ENCODE assay signal across 8 mouse cellular contexts in genomic region chr5:144963817-144964261, GRCm38 (mm10). TPM values are rescaled to one million over a fixed set of nuclear protein-coding genes. Genes with fewer than 3 reads are reported as not detected.
DNase-seq lines count a peak whose midpoint lies in the region; ATAC-seq and TF ChIP-seq lines count a peak whose summit lies in the region.

No protein-coding gene starts in this region.

- peak overlapping the region; percentile 1 to 25; a peak in 3 of 4 replicates for H3K4me3 ChIP-seq in ES-E14 (ENCODE audit: insufficient read depth in 1 of 2, low read depth in 1 of 2, low read length in 2 of 2, poor library complexity in 1 of 2, severe bottlenecking in 1 of 2)
- H3K4me3 ChIP-seq in brown adipose tissue, adult 24 weeks (ENCODE audit: insufficient read depth, low read depth, low read length) = peak overlapping the region; percentile 15
- H3K4me3 ChIP-seq in forebrain, postnatal 0 days (ENCODE audit: low read depth, low read length) = peak overlapping the region; percentile 20
- peak overlapping the region; percentile 33; the same call in 1 of the 2 replicates for H3K4me3 ChIP-seq in layer of hippocampus, adult 2 months
- H3K4me3 ChIP-seq in lung, embryonic 15.5 days = peak overlapping the region; percentile 79
- H3K4me3 ChIP-seq in neural tube, embryonic 15.5 days (replicated peaks) = peak overlapping the region; percentile 95

- no peaks in the 10 kb centered on the region for H3K36me3 ChIP-seq in ES-E14 (ENCODE audit: control insufficient read depth, insufficient read depth, low read length, poor library complexity, severe bottlenecking)
- H3K36me3 ChIP-seq in forebrain, postnatal 0 days (ENCODE audit: insufficient read depth) = no peaks in the 10 kb centered on the region
- no peaks in the 10 kb centered on the region for H3K36me3 ChIP-seq in lung, embryonic 15.5 days
- H3K36me3 ChIP-seq in neural tube, embryonic 15.5 days = no peaks in the 10 kb centered on the region

- H3K4me2 ChIP-seq in forebrain, postnatal 0 days (ENCODE audit: low read depth) = peak overlapping the region; percentile 73
- peak overlapping the region; percentile 74 for H3K4me2 ChIP-seq in lung, embryonic 15.5 days
- H3K4me2 ChIP-seq in neural tube, embryonic 15.5 days = peak overlapping the region; percentile 71

- DNase-seq in ES-E14 (ENCODE audit: low read depth, low spot score) = peak; percentile 89
- peak; percentile 55 for DNase-seq in forebrain, postnatal 0 days
- peak; percentile 75 for DNase-seq in heart, postnatal 4 days
- peak; percentile 51 to 73 for DNase-seq in layer of hippocampus, adult 2 months (ENCODE audit: low spot score in 2 of 2)
- DNase-seq in thymus, postnatal 14 days = peak; percentile 74

- no peak for TF ChIP-seq CTCF in forebrain, postnatal 0 days (IDR thresholded peaks at IDR 0.05; ENCODE audit: low read depth)
- TF ChIP-seq CTCF in layer of hippocampus, adult 2 months (conservative IDR thresholded peaks at IDR 0.05) = no peak

- H3K27ac ChIP-seq in ES-E14 (ENCODE audit: insufficient read depth, low read depth, low read length, poor library complexity, severe bottlenecking) = no peak overlapping the region
- peak overlapping the region; percentile 23 for H3K27ac ChIP-seq in brown adipose tissue, adult 24 weeks (replicated peaks; ENCODE audit: low read depth, low read length)
- H3K27ac ChIP-seq in forebrain, postnatal 0 days (ENCODE audit: low read depth, low read length) = peak overlapping the region; percentile 36; the same call in 1 of the 2 replicates
- peak overlapping the region; percentile 69 for H3K27ac ChIP-seq in layer of hippocampus, adult 2 months
- peak overlapping the region; percentile 95 for H3K27ac ChIP-seq in lung, embryonic 15.5 days
- H3K27ac ChIP-seq in neural tube, embryonic 15.5 days (replicated peaks) = peak overlapping the region; percentile 66

- no peaks in the 10 kb centered on the region for H3K9me3 ChIP-seq in ES-E14 (ENCODE audit: control insufficient read depth, insufficient read depth, low read depth, low read length)
- H3K9me3 ChIP-seq in forebrain, postnatal 0 days (ENCODE audit: low read length) = no peaks in the 10 kb centered on the region
- H3K9me3 ChIP-seq in lung, embryonic 15.5 days = no peaks in the 10 kb centered on the region
- H3K9me3 ChIP-seq in neural tube, embryonic 15.5 days (replicated peaks) = no peaks in the 10 kb centered on the region

- 8% methylated on average over 13 of the region's 13 CpGs for WGBS in forebrain, postnatal 0 days
- 4% methylated on average over 13 of the region's 13 CpGs for WGBS in lung, embryonic 15.5 days
- 7% methylated on average over 13 of the region's 13 CpGs for WGBS in neural tube, embryonic 15.5 days

- H3K27me3 ChIP-seq in forebrain, postnatal 0 days (ENCODE audit: insufficient read depth, low read length) = no peaks in the 10 kb centered on the region
- no peaks in the 10 kb centered on the region for H3K27me3 ChIP-seq in lung, embryonic 15.5 days
- H3K27me3 ChIP-seq in neural tube, embryonic 15.5 days (replicated peaks) = no peaks in the 10 kb centered on the region

- ATAC-seq in forebrain, postnatal 0 days = peak; percentile 7; the same call in 1 of the 2 replicates
- ATAC-seq in lung, embryonic 15.5 days (ENCODE audit: borderline replicate concordance, extremely low read depth, low FRiP score, low TSS enrichment) = peak; percentile 58
- ATAC-seq in neural tube, embryonic 15.5 days (ENCODE audit: low FRiP score) = 0 out of 2 replicates have a peak, but pooled peaks have one; percentile 4

- peaks cover 2 to 14% of the 10 kb centered on the region in 2 experiments; a peak in 3 of 4 replicates for H3K4me1 ChIP-seq in ES-E14 (ENCODE audit: control insufficient read depth in 2 of 2, insufficient read depth in 2 of 2, low read length in 2 of 2, poor library complexity in 1 of 2)
- peaks cover 27% of the 10 kb centered on the region for H3K4me1 ChIP-seq in brown adipose tissue, adult 24 weeks (ENCODE audit: control insufficient read depth, insufficient read depth, insufficient read length, low read length)
- peaks cover 11% of the 10 kb centered on the region; the same call in 1 of the 2 replicates for H3K4me1 ChIP-seq in forebrain, postnatal 0 days (ENCODE audit: insufficient read depth)
- H3K4me1 ChIP-seq in lung, embryonic 15.5 days = peaks cover 63% of the 10 kb centered on the region
- H3K4me1 ChIP-seq in neural tube, embryonic 15.5 days = peaks cover 53% of the 10 kb centered on the region

- in situ Hi-C loops in ES-E14 (cut with MboI; ENCODE audit: low sequenced_read_pairs in 2 of 2, unreplicated experiment in 2 of 2) = no loop called here

- H3K9ac ChIP-seq in ES-E14 (ENCODE audit: insufficient read depth, low read depth, low read length, poor library complexity, severe bottlenecking) = peak overlapping the region; percentile 2; the same call in 1 of the 2 replicates
- H3K9ac ChIP-seq in forebrain, postnatal 0 days = no peak overlapping the region; the same call in 1 of the 2 replicates
- peak overlapping the region; percentile 37; the same call in 1 of the 2 replicates for H3K9ac ChIP-seq in lung, embryonic 15.5 days
- H3K9ac ChIP-seq in neural tube, embryonic 15.5 days (replicated peaks) = peak overlapping the region; percentile 30; the same call in 1 of the 2 replicates

TF ChIP-seq in ES-E14, 5 proteins besides CTCF, POLR2A, EP300 and RAD21:
- TF ChIP-seq ZC3H11A (IDR thresholded peaks at IDR 0.05; ENCODE audit: borderline replicate concordance, low read depth, low read length) (no peak), ZNF384 (IDR thresholded peaks at IDR 0.05; ENCODE audit: low read depth, low read length) (no peak), MAFK (IDR thresholded peaks at IDR 0.05; ENCODE audit: insufficient read depth, low read depth, low read length) (no peak), CHD2 (IDR thresholded peaks at IDR 0.05; ENCODE audit: low read depth, low read length) (no peak), HCFC1 (IDR thresholded peaks at IDR 0.05; ENCODE audit: borderline replicate concordance, insufficient read depth, low read length) (no peak)

RNA-seq across cellular contexts. Expression of gene Smurf1, which starts 1.8 kb away (rescaled TPM):
- total RNA-seq in ES-E14 (2012; rRNA removed) = 17.9 and 19.2 TPM in 2 replicates
- 12.2 and 15.7 TPM in 2 replicates for polyA plus RNA-seq in brown adipose tissue, adult 24 weeks (2012; ENCODE audit: insufficient read depth, insufficient read length, missing spikeins)
- total RNA-seq in forebrain, postnatal 0 days (2014; rRNA removed) = 49.2 and 55.5 TPM in 2 replicates
- 15.3 and 21.6 TPM in 2 replicates for polyA plus RNA-seq in forebrain, postnatal 0 days (2015; fragmentation: Nextera tagmentation; extraction: Ambion mirVana)
- 10 to 100 TPM; 34.0 to 36.3 TPM for total RNA-seq in heart, postnatal 4 days (2021)
- 10 to 100 TPM; 29.2 to 30.5 TPM for total RNA-seq in layer of hippocampus, adult 2 months (2021)
- 18.5 and 20.2 TPM in 2 replicates for polyA plus RNA-seq in lung, embryonic 15.5 days (2015; fragmentation: Nextera tagmentation; extraction: Ambion mirVana)
- polyA plus RNA-seq in neural tube, embryonic 15.5 days (2015; fragmentation: Nextera tagmentation; extraction: Ambion mirVana) = 22.4 and 23.7 TPM in 2 replicates

Comparison
In these comparisons a context has a peak if more than half of its experiments do, and no peak if none do; other contexts are left out.
1. H3K4me3 ChIP-seq: peak in every context shown above with its lines; median percentile 95 in neural tube, embryonic 15.5 days; 79 in lung, embryonic 15.5 days; 33 in layer of hippocampus, adult 2 months; 20 in forebrain, postnatal 0 days; 15 in brown adipose tissue, adult 24 weeks; 13 in ES-E14.
2. ATAC-seq: peak in every context shown above with its lines; median percentile 58 in lung, embryonic 15.5 days; 7 in forebrain, postnatal 0 days; 4 in neural tube, embryonic 15.5 days.